Mouse (Mus musculus): ENCODE results near the gene Cyb5r2. TPM values are rescaled to one million over a fixed set of nuclear protein-coding genes. Genes with fewer than 3 reads are reported as not detected.

The Cyb5r2 gene
- total and polyA plus RNA-seq, 3 experiments = 0.17 TPM; not detected in 2

DNA sequence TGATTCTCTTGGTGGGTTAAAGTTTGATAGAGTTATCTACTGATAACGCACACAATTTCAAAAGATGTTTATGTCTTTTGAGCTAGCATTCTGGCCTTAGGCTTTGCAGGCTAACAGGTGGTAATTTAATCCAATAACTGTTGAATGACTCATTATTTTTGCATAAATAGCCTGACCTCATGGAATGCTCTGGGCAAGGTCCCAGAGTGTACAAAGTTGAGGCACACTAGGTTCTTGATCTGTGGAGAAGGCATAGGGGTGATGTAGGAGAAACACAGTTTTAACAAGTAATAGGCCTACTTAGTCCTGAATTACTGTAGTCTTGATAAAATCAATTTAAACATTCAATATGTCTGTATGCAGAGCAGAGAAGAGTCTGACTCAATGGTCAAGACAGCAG, 20.4 kb upstream of the Cyb5r2 start:
- H3K79me2 ChIP-seq (replicated peaks; ENCODE audit: control insufficient read depth, extremely low read depth, insufficient read depth, poor library complexity, severe bottlenecking) = no peaks in the 10 kb centered on the region
- dilution Hi-C loops (cut with MboI; ENCODE audit: extremely low pct_ligation_motif_present, extremely low pct_unique_long_range_greater_than_20kb, low sequenced_read_pairs) = no loop called here
- no peaks in the 10 kb centered on the region for H3K4me1 ChIP-seq (ENCODE audit: control insufficient read depth in 1 of 2, insufficient read depth in 2 of 2)

DNA sequence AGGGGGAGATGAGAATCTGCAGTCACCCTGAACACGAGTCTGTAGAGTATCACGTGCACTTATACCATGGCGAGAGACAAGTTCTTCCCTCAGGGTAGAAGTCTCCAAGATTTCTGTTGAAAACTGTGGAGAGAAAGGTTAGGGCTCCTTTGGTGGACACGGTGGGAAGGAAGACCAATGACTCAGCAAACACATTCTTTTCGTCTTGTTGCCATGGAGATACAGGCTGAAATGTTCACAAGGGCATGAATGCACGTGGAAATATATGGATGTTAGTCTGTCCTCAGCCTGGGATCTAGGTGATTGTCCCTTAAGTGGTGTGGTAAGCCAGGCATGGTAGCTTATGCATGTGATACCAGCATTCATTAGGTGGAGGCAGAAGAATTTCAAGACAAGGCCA, 13.0 kb upstream of the Cyb5r2 start:
- dilution Hi-C loops (cut with MboI; ENCODE audit: extremely low pct_ligation_motif_present, extremely low pct_unique_long_range_greater_than_20kb, low sequenced_read_pairs) (no loop called here), in situ Hi-C loops (cut with MboI; ENCODE audit: low pct_ligation_motif_present, low pct_unique_long_range_greater_than_20kb, low sequenced_read_pairs) (loop anchor here (25.0 kb wide), 1 partner anchor 559 kb away; the partner anchor contains the start of gene Rbmxl2)
- H3K4me3 ChIP-seq (replicated peaks in 1 of 3; ENCODE audit: low read depth in 2 of 3, low read length in 2 of 3, poor library complexity in 1 of 3) = no peak overlapping the region
- H3K9ac ChIP-seq (ENCODE audit: insufficient read depth, low read depth) = no peak overlapping the region
- H3K27ac ChIP-seq (ENCODE audit: insufficient read depth, low read depth) = no peak overlapping the region
- no peaks in the 10 kb centered on the region for H3K36me3 ChIP-seq (replicated peaks in 1 of 2; ENCODE audit: control insufficient read depth in 1 of 2, insufficient read depth in 1 of 2, low read length in 1 of 2)
- H3K4me2 ChIP-seq (ENCODE audit: insufficient read depth, low read depth, poor library complexity, severe bottlenecking) = no peak overlapping the region
- H3K27me3 ChIP-seq (replicated peaks) = no peaks in the 10 kb centered on the region
- no peak for DNase-seq (ENCODE audit: extremely low read depth)
- TF ChIP-seq ZNF384 (IDR thresholded peaks at IDR 0.05; ENCODE audit: low read depth, low read length) (no peak), ETS1 (conservative IDR thresholded peaks at IDR 0.05; ENCODE audit: low read depth, low read length) (no peak), ZC3H11A (IDR thresholded peaks at IDR 0.05; ENCODE audit: low read depth, low read length) (no peak), MAFK (IDR thresholded peaks at IDR 0.05; ENCODE audit: insufficient replicate concordance, low read length) (no peak), USF2 (conservative IDR thresholded peaks at IDR 0.05; ENCODE audit: low read depth, low read length) (no peak), SMC3 (IDR thresholded peaks at IDR 0.05; ENCODE audit: low read depth, low read length) (no peak), BHLHE40 (IDR thresholded peaks at IDR 0.05; ENCODE audit: low read depth, low read length) (no peak), JUN (IDR thresholded peaks at IDR 0.05; ENCODE audit: insufficient read depth, low read depth, low read length) (no peak), UBTF (IDR thresholded peaks at IDR 0.05; ENCODE audit: low read depth, low read length) (no peak), RAD21 (IDR thresholded peaks at IDR 0.05; ENCODE audit: low read depth, low read length) (no peak), IRF4 (IDR thresholded peaks at IDR 0.05; ENCODE audit: low read depth, low read length) (no peak), MYC (IDR thresholded peaks at IDR 0.05; ENCODE audit: low read depth, low read length) (no peak)
- no peaks in the 10 kb centered on the region for H3K9me3 ChIP-seq (replicated peaks; ENCODE audit: low read length)
- no peaks in the 10 kb centered on the region for H3K4me1 ChIP-seq (ENCODE audit: control insufficient read depth in 1 of 2, insufficient read depth in 2 of 2)
- no peaks in the 10 kb centered on the region for H3K79me2 ChIP-seq (replicated peaks; ENCODE audit: control insufficient read depth, extremely low read depth, insufficient read depth, poor library complexity, severe bottlenecking)

More for the DNA sequence above, 20.4 kb upstream of the Cyb5r2 start:
- Histone ChIP-seq H3K9me3 (replicated peaks; ENCODE audit: low read length) (no peaks in the 10 kb centered on the region), H3K27ac (ENCODE audit: insufficient read depth, low read depth) (no peak overlapping the region), H3K36me3 (replicated peaks in 1 of 2; ENCODE audit: control insufficient read depth in 1 of 2, insufficient read depth in 1 of 2, low read length in 1 of 2) (no peaks in the 10 kb centered on the region), H3K4me3 (replicated peaks in 1 of 3; ENCODE audit: low read depth in 2 of 3, low read length in 2 of 3, poor library complexity in 1 of 3) (no peak overlapping the region), H3K27me3 (replicated peaks) (no peaks in the 10 kb centered on the region), H3K9ac (ENCODE audit: insufficient read depth, low read depth) (no peak overlapping the region), H3K4me2 (ENCODE audit: insufficient read depth, low read depth, poor library complexity, severe bottlenecking) (no peak overlapping the region)
- in situ Hi-C loops (cut with MboI; ENCODE audit: low pct_ligation_motif_present, low pct_unique_long_range_greater_than_20kb, low sequenced_read_pairs) = no loop called here
- TF ChIP-seq E2F4 (IDR thresholded peaks at IDR 0.05; ENCODE audit: insufficient replicate concordance, low read depth, low read length) (no peak), UBTF (IDR thresholded peaks at IDR 0.05; ENCODE audit: low read depth, low read length) (no peak), MAX (IDR thresholded peaks at IDR 0.05; ENCODE audit: low read length) (no peak), IRF4 (IDR thresholded peaks at IDR 0.05; ENCODE audit: low read depth, low read length) (no peak), JUN (IDR thresholded peaks at IDR 0.05; ENCODE audit: insufficient read depth, low read depth, low read length) (no peak), ETS1 (conservative IDR thresholded peaks at IDR 0.05; ENCODE audit: low read depth, low read length) (no peak), NELFE (IDR thresholded peaks at IDR 0.05; ENCODE audit: low read depth, low read length) (no peak), TBP (conservative IDR thresholded peaks at IDR 0.05; ENCODE audit: low read depth, low read length) (no peak), ZC3H11A (IDR thresholded peaks at IDR 0.05; ENCODE audit: low read depth, low read length) (no peak), CTCF (conservative IDR thresholded peaks at IDR 0.05 in 1 of 2, IDR thresholded peaks at IDR 0.05 in 1 of 2; ENCODE audit: low read depth in 2 of 2, low read length in 2 of 2) (no peak), ZNF384 (IDR thresholded peaks at IDR 0.05; ENCODE audit: low read depth, low read length) (no peak), PAX5 (IDR thresholded peaks at IDR 0.05; ENCODE audit: low read length) (no peak), EP300 (IDR thresholded peaks at IDR 0.05; ENCODE audit: low read length) (no peak)
- DNase-seq (ENCODE audit: extremely low read depth) = no peak
